11 mouse cellular contexts compared by ENCODE assay signal in the genomic region with DNA sequence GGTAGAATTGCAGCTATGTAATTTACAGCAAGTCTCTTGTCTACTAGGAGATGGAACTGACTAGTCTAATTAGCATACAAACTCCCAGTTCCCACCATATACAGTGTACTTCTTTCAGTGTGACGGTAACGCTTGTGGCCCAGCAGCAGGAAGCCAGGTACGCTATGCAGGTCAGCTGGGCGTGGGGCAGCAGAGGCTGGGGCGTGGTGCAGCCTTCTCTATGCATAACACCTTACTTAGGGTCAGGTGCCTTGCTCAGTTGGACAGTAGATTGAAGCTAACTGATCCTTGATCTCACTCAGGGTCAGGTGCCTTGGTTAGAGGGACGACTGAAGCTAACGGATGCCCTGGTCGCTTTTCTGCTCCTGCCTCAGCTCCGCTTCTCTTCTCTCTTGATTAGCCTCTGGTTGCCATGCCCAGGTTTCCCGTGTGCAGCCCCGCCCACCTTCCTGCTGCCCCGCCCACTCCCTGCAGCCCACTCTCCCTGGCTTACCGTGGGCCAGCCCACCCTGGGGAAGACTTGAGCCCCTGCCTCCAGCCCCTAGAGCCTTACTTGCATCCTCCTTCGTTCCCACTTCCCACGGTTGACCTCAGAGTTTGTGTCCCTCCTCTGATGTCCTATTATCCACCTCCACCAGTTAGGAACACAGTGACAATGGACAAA. TPM values are rescaled to one million over a fixed set of nuclear protein-coding genes. Genes with fewer than 3 reads are reported as not detected.
DNase-seq lines count a peak whose midpoint lies in the region; ATAC-seq and TF ChIP-seq lines count a peak whose summit lies in the region.
"Had no signal": no experiment of that assay in that cellular context is flagged by ENCODE, and none has a peak within 500 bp of the region (broad histone marks: within the 10 kb centered on the region; RNA-seq: fewer than 3 reads in every experiment).

No protein-coding gene starts in this region.

- H3K27ac ChIP-seq in heart, embryonic 13.5 days (replicated peaks): 0 out of 2 replicates have a peak overlapping the region, but pooled peaks have one; percentile 5
- no peak overlapping the region for H3K27ac ChIP-seq in lung, embryonic 16.5 days (ENCODE audit: low read length)
- H3K27ac ChIP-seq in embryonic fibroblast, embryonic 13.5 days (ENCODE audit: insufficient read depth, low read length): peak overlapping the region; percentile 34; the same call in 1 of the 2 replicates
- peak overlapping the region; percentile 6; the same call in 1 of the 2 replicates for H3K27ac ChIP-seq in stomach, embryonic 14.5 days (ENCODE audit: low read length)
- H3K27ac ChIP-seq: left cerebral cortex, adult 2 months had no signal

- peak overlapping the region; percentile 39 for H3K4me2 ChIP-seq in heart, embryonic 13.5 days
- peak overlapping the region; percentile 36 for H3K4me2 ChIP-seq in lung, embryonic 16.5 days (ENCODE audit: low read depth, low read length)
- H3K4me2 ChIP-seq in stomach, embryonic 14.5 days (replicated peaks; ENCODE audit: low read depth, low read length): peak overlapping the region; percentile 14; the same call in 1 of the 2 replicates

- WGBS in heart, embryonic 13.5 days: 40% methylated on average over 15 of the region's 15 CpGs
- 38% methylated on average over 15 of the region's 15 CpGs for WGBS in lung, embryonic 16.5 days
- 39% methylated on average over 15 of the region's 15 CpGs for WGBS in stomach, embryonic 14.5 days

- no peak for TF ChIP-seq CTCF in embryonic fibroblast, embryonic 13.5 days (IDR thresholded peaks at IDR 0.05; ENCODE audit: borderline replicate concordance, insufficient read depth, low read length)

- no peaks in the 10 kb centered on the region for H3K36me3 ChIP-seq in heart, embryonic 13.5 days
- no peaks in the 10 kb centered on the region for H3K36me3 ChIP-seq in lung, embryonic 16.5 days (ENCODE audit: control insufficient read depth, insufficient read depth, low read length)
- H3K36me3 ChIP-seq in stomach, embryonic 14.5 days (ENCODE audit: control insufficient read depth, insufficient read depth, low read length): no peaks in the 10 kb centered on the region

- no peak for ATAC-seq in heart, embryonic 13.5 days (ENCODE audit: extremely low read depth, insufficient number of reproducible peaks, low FRiP score, low TSS enrichment)
- ATAC-seq in lung, embryonic 16.5 days (ENCODE audit: low read depth): no peak
- ATAC-seq in stomach, embryonic 14.5 days (ENCODE audit: insufficient number of reproducible peaks, insufficient read depth, low FRiP score, low read depth): no peak
- ATAC-seq in frontal cortex, adult (ENCODE audit: low TSS enrichment): no peak
- ATAC-seq in inflammation-experienced regulatory T-cells, adult 6 months: no peak

- TF ChIP-seq POLR2A in embryonic fibroblast, embryonic 13.5 days (IDR thresholded peaks at IDR 0.05; ENCODE audit: low read depth, low read length): no peak

- H3K4me3 ChIP-seq in heart, embryonic 13.5 days: no peak overlapping the region
- H3K4me3 ChIP-seq in lung, embryonic 16.5 days (ENCODE audit: low read length): no peak overlapping the region
- H3K4me3 ChIP-seq in embryonic fibroblast, embryonic 13.5 days (ENCODE audit: insufficient read depth, low read length): no peak overlapping the region
- H3K4me3 ChIP-seq in stomach, embryonic 14.5 days (ENCODE audit: low read depth, low read length): no peak overlapping the region
- H3K4me3 ChIP-seq: left cerebral cortex, adult 2 months had no signal

- no peaks in the 10 kb centered on the region for H3K27me3 ChIP-seq in heart, embryonic 13.5 days (replicated peaks)
- H3K27me3 ChIP-seq in lung, embryonic 16.5 days (ENCODE audit: control insufficient read depth, insufficient read depth, low read depth, low read length): no peaks in the 10 kb centered on the region
- H3K27me3 ChIP-seq in stomach, embryonic 14.5 days (ENCODE audit: control insufficient read depth, insufficient read depth, low read length): no peaks in the 10 kb centered on the region

- H3K9me3 ChIP-seq in heart, embryonic 13.5 days: no peaks in the 10 kb centered on the region
- H3K9me3 ChIP-seq in lung, embryonic 16.5 days (ENCODE audit: control insufficient read depth, low read length): no peaks in the 10 kb centered on the region
- no peaks in the 10 kb centered on the region for H3K9me3 ChIP-seq in stomach, embryonic 14.5 days (ENCODE audit: control insufficient read depth, low read depth, low read length)

- H3K4me1 ChIP-seq in heart, embryonic 13.5 days: peaks cover 65% of the 10 kb centered on the region
- H3K4me1 ChIP-seq in lung, embryonic 16.5 days (replicated peaks; ENCODE audit: control insufficient read depth, insufficient read depth, low read length): peaks cover 43% of the 10 kb centered on the region
- H3K4me1 ChIP-seq in embryonic fibroblast, embryonic 13.5 days (ENCODE audit: control insufficient read depth, insufficient read depth, low read length): peaks cover 17% of the 10 kb centered on the region; the same call in 1 of the 2 replicates
- H3K4me1 ChIP-seq in stomach, embryonic 14.5 days (ENCODE audit: control insufficient read depth, insufficient read depth, low read length): peaks cover 27% of the 10 kb centered on the region

- intact Hi-C loops in heart, postnatal 25 days (cut with DNase I): no loop called here

- 0 out of 2 replicates have a peak overlapping the region, but pooled peaks have one; percentile 33 for H3K9ac ChIP-seq in heart, embryonic 13.5 days
- 0 out of 2 replicates have a peak overlapping the region, but pooled peaks have one; percentile 21 for H3K9ac ChIP-seq in lung, embryonic 16.5 days (ENCODE audit: low read length)
- no peak overlapping the region for H3K9ac ChIP-seq in stomach, embryonic 14.5 days (replicated peaks; ENCODE audit: low read depth, low read length)

- DNase-seq in heart, postnatal 25 days (ENCODE audit: low spot score): no peak
- no peak for DNase-seq in lung, adult 18-20 months
- DNase-seq: lung, adult 2 months; right cerebral cortex, adult 18-20 months had no signal

RNA-seq across cellular contexts. Expression of gene Srp9, which starts 29.9 kb away (rescaled TPM):
- polyA plus RNA-seq in heart, embryonic 13.5 days (2015; fragmentation: Nextera tagmentation; extraction: Ambion mirVana): 95.5 and 111 TPM in 2 replicates
- total RNA-seq in heart, postnatal 25 days (2021): 10 to 100 TPM; 39.8 to 42.7 TPM
- 133 and 141 TPM in 2 replicates for polyA plus RNA-seq in lung, embryonic 16.5 days (2015; fragmentation: Nextera tagmentation; extraction: Ambion mirVana)
- 86.9 and 91.6 TPM in 2 replicates for polyA plus RNA-seq in embryonic fibroblast, embryonic 13.5 days (2011; ENCODE audit: insufficient read length, low read depth, missing spikeins)
- 145 and 153 TPM in 2 replicates for polyA plus RNA-seq in stomach, embryonic 14.5 days (2014; fragmentation: Nextera tagmentation; extraction: Ambion mirVana)
- polyA plus RNA-seq in inflammation-experienced regulatory T-cells, adult 6 months (2017; shearing (Covaris generic)): 100 to 1,000 TPM; 141 to 184 (median 147) TPM
